Comparison of ENCODE assay signal across 12 mouse cellular contexts in the genomic region with DNA sequence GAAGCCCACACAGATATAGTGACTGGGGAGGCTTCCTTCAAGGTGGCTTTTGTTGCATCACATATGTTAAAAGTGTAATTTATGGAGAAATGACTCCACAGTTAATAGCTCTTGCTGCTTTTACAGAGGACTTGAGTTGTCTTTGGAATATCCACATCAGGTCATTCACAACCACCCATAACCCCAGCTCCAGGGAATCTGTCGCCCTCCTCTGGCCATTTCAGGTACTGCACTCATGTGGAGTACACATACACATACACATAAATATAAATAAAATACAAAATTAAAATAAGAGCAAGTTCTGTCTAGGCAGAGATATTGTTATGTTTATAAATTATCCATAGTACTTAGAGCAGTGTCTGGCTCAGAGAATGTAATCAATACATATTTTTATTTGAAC.
DNase-seq lines count a peak whose midpoint lies in the region; ATAC-seq and TF ChIP-seq lines count a peak whose summit lies in the region.
"Had no signal": no experiment of that assay in that cellular context is flagged by ENCODE, and none has a peak within 500 bp of the region (broad histone marks: within the 10 kb centered on the region; RNA-seq: fewer than 3 reads in every experiment).

No protein-coding gene starts in this region.

- no peak for TF ChIP-seq EP300 in heart, adult 2 months (IDR thresholded peaks at IDR 0.05; ENCODE audit: insufficient read depth, low read depth, low read length)
- no peak for TF ChIP-seq EP300 in MEL (IDR thresholded peaks at IDR 0.05; ENCODE audit: low read depth in 1 of 2, low read length in 2 of 2)

- TF ChIP-seq POLR2A in heart, adult 2 months (IDR thresholded peaks at IDR 0.05; ENCODE audit: insufficient read depth, low read depth, low read length) = no peak
- TF ChIP-seq POLR2A in lung, adult 2 months (IDR thresholded peaks at IDR 0.05; ENCODE audit: borderline replicate concordance, extremely low read depth, low read depth, low read length) = no peak
- no peak for TF ChIP-seq POLR2A in MEL (IDR thresholded peaks at IDR 0.05; ENCODE audit: control insufficient read depth in 1 of 2, insufficient read depth in 1 of 2, low read depth in 1 of 2, low read length in 2 of 2, poor library complexity in 1 of 2)

- TF ChIP-seq RAD21 in MEL (IDR thresholded peaks at IDR 0.05; ENCODE audit: low read depth, low read length) = peak; percentile 60

- no peaks in the 10 kb centered on the region for H3K79me2 ChIP-seq in heart, adult 2 months (replicated peaks; ENCODE audit: control insufficient read depth, insufficient read depth, low read length)
- H3K79me2 ChIP-seq in MEL (ENCODE audit: control insufficient read depth, insufficient read depth, low read length, poor library complexity) = no peaks in the 10 kb centered on the region

- H3K27ac ChIP-seq in heart, adult 2 months = no peak overlapping the region
- H3K27ac ChIP-seq in MEL (ENCODE audit: control insufficient read depth, low read depth, low read length) = no peak overlapping the region
- H3K27ac ChIP-seq: limb, embryonic 12.5 days had no signal

- no peaks in the 10 kb centered on the region for H3K9me3 ChIP-seq in MEL (replicated peaks; ENCODE audit: insufficient read depth, low read length)
- H3K9me3 ChIP-seq: limb, embryonic 12.5 days had no signal

- no peak overlapping the region for H3K4me3 ChIP-seq in heart, adult 2 months
- no peak overlapping the region for H3K4me3 ChIP-seq in lung, adult 2 months (replicated peaks; ENCODE audit: extremely low read depth, low read depth, low read length)
- H3K4me3 ChIP-seq in MEL (ENCODE audit: control insufficient read depth in 1 of 2, insufficient read depth in 1 of 2, low read depth in 2 of 2, low read length in 2 of 2) = no peak overlapping the region
- H3K4me3 ChIP-seq: limb, embryonic 12.5 days had no signal

- TF ChIP-seq CTCF in heart, adult 2 months (IDR thresholded peaks at IDR 0.05) = peak; percentile 64
- TF ChIP-seq CTCF in lung, adult 2 months (IDR thresholded peaks at IDR 0.05; ENCODE audit: insufficient read depth, low read length) = 0 out of 2 replicates have a peak, but pooled peaks have one; percentile 12
- peak; percentile 61 to 69 (median 63) for TF ChIP-seq CTCF in MEL (IDR thresholded peaks at IDR 0.05 in 2 of 3, conservative IDR thresholded peaks at IDR 0.05 in 1 of 3; ENCODE audit: control insufficient read depth in 1 of 3, insufficient read depth in 1 of 3, low read depth in 2 of 3, low read length in 3 of 3, poor library complexity in 1 of 3, severe bottlenecking in 1 of 3)

- H3K9ac ChIP-seq in heart, adult 2 months (ENCODE audit: low read depth, low read length) = no peak overlapping the region
- H3K9ac ChIP-seq in MEL (ENCODE audit: control insufficient read depth, low read depth, low read length, poor library complexity, severe bottlenecking) = no peak overlapping the region
- H3K9ac ChIP-seq: limb, embryonic 12.5 days had no signal

- no peaks in the 10 kb centered on the region for H3K27me3 ChIP-seq in heart, adult 2 months (ENCODE audit: control insufficient read depth, insufficient read depth, low read length)
- peaks cover 0 to 2% of the 10 kb centered on the region in 2 experiments; a peak in 2 of 4 replicates for H3K27me3 ChIP-seq in MEL (ENCODE audit: control insufficient read depth in 1 of 2, insufficient read depth in 2 of 2, low read length in 2 of 2)
- H3K27me3 ChIP-seq: limb, embryonic 12.5 days had no signal

- H3K4me1 ChIP-seq in heart, adult 2 months (ENCODE audit: control insufficient read depth, insufficient read depth, low read length) = no peaks in the 10 kb centered on the region
- no peaks in the 10 kb centered on the region for H3K4me1 ChIP-seq in lung, adult 2 months (ENCODE audit: control insufficient read depth, insufficient read depth, low read length)
- no peaks in the 10 kb centered on the region for H3K4me1 ChIP-seq in MEL (ENCODE audit: control insufficient read depth in 1 of 2, insufficient read depth in 2 of 2, low read length in 2 of 2)
- H3K4me1 ChIP-seq: limb, embryonic 12.5 days had no signal

- 0 out of 2 replicates have a peak, but pooled peaks have one; percentile 31 for ATAC-seq in megakaryocyte progenitor cell, adult 5-6 weeks (replicated peaks; ENCODE audit: poor library complexity)
- ATAC-seq: midbrain, embryonic 16.5 days had no signal

- no peak for DNase-seq in heart, adult 2 months
- no peak for DNase-seq in heart, adult 8-10 months (ENCODE audit: low spot score)
- no peak for DNase-seq in lung, adult 2 months
- no peak for DNase-seq in lung, postnatal 25 days (ENCODE audit: low spot score)
- DNase-seq in MEL (ENCODE audit: low read depth, low spot score) = peak; percentile 34
- DNase-seq in left cerebral cortex, postnatal 25 days (ENCODE audit: low spot score in 2 of 2) = no peak
- DNase-seq in Muller cell, postnatal 12 days (ENCODE audit: inconsistent ontology term) = no peak
- DNase-seq: cerebellum, adult 9-10 months; kidney, adult 11 months had no signal

- WGBS in heart, adult 2 months = 38% methylated on average over 1 of the region's 1 CpGs
- 27% methylated on average over 1 of the region's 1 CpGs for WGBS in lung, adult 2 months

- no peaks in the 10 kb centered on the region for H3K36me3 ChIP-seq in heart, adult 2 months (ENCODE audit: control insufficient read depth, insufficient read depth, low read length)
- no peaks in the 10 kb centered on the region for H3K36me3 ChIP-seq in MEL (ENCODE audit: control insufficient read depth in 1 of 2, insufficient read depth in 2 of 2, low read length in 2 of 2)
- H3K36me3 ChIP-seq: limb, embryonic 12.5 days had no signal

- intact Hi-C loops in heart, adult 2 months (cut with DNase I) = no loop called here
- intact Hi-C loops in left cerebral cortex, postnatal 25 days (cut with DNase I) = no loop called here

TF ChIP-seq in MEL, 35 proteins besides CTCF, POLR2A, EP300 and RAD21:
- no peak for TF ChIP-seq POLR2AphosphoS5 (IDR thresholded peaks at IDR 0.05; ENCODE audit: borderline replicate concordance, low read depth, low read length)
- TF ChIP-seq BHLHE40 (IDR thresholded peaks at IDR 0.05; ENCODE audit: borderline replicate concordance, low read depth, low read length) = no peak
- TF ChIP-seq E2F4 (IDR thresholded peaks at IDR 0.05; ENCODE audit: borderline replicate concordance, low read depth, low read length) = no peak
- peak; percentile 59 for TF ChIP-seq SMC3 (IDR thresholded peaks at IDR 0.05; ENCODE audit: low read depth, low read length)
- peak; percentile 47 for TF ChIP-seq ZC3H11A (IDR thresholded peaks at IDR 0.05; ENCODE audit: low read depth, low read length)
- TF ChIP-seq POLR2AphosphoS2 (IDR thresholded peaks at IDR 0.05; ENCODE audit: low read length) = no peak

Comparison
In these comparisons a context has a peak if more than half of its experiments do, and no peak if none do; other contexts are left out.
1. CTCF ChIP-seq: peak in every context shown above with its lines; median percentile 64 in heart, adult 2 months; 63 in MEL; 12 in lung, adult 2 months.